Mouse (Mus musculus): ENCODE results near the gene Garnl3. TPM values are rescaled to one million over a fixed set of nuclear protein-coding genes. Genes with fewer than 3 reads are reported as not detected.
"Not testable (repeated sequence)": the region's sequence is repeated elsewhere in the genome, so short reads cannot be mapped to it uniquely, and the experiment has no call there.

The Garnl3 gene
- polyA plus RNA-seq, 1 experiment from 2014 or later, result 75.8 TPM

DNA sequence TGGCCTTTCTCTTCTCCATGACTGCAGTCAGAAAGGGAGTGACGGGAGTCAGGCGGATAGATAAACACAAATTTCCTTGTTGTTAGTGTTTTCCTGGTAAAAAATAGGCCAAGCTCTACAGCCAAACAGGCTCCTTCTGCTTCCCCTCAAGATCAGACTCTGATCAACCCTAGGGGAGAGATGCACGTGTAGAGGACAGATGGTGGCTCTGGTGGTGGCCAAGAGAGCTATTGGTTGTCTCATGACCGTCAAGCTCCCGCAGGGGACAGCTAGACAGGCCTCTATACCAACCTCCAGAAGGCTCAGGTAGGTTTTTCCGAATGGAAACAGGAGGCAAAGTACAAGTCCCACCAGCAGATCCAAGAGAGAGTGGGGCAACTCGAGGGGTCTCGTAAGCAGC lies 30.9 kb downstream of the Garnl3 start:
- no peaks in the 10 kb centered on the region for H3K4me1 ChIP-seq (ENCODE audit: control insufficient read depth, insufficient read depth, low read length)
- no peak overlapping the region for H3K4me2 ChIP-seq (ENCODE audit: low read length)
- no peak overlapping the region for H3K4me3 ChIP-seq (ENCODE audit: low read depth, low read length)
- no peaks in the 10 kb centered on the region for H3K27me3 ChIP-seq (ENCODE audit: control insufficient read depth, insufficient read depth, low read depth, low read length)
- no peaks in the 10 kb centered on the region for H3K36me3 ChIP-seq (ENCODE audit: control insufficient read depth, insufficient read depth, low read length)
- ATAC-seq, result no peak
- no peak overlapping the region for H3K9ac ChIP-seq (ENCODE audit: low read depth, low read length)
- no peaks in the 10 kb centered on the region for H3K9me3 ChIP-seq (replicated peaks; ENCODE audit: control insufficient read depth, low read length, poor library complexity, severe bottlenecking)
- WGBS, result 78% methylated on average over 8 of the region's 8 CpGs
- H3K27ac ChIP-seq (ENCODE audit: low read length), result no peak overlapping the region

DNA sequence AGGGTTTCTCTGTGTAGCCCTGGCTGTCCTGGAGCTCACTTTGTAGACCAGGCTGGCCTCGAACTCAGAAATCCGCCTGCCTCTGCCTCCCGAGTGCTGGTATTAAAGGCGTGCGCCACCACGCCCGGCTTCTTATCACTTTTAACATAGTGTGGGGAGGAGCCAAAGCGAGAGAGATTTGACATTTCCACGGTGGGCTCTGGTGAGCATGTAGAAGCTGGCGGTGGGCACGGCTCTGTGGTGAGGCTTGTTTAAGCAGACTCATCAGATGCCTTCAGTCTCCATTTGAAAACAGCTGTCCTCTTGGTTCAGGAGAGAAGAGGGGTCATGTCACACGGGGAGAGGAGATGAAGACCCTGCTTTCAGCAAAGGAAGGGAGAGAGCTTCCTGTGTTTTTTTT lies 34.1 kb downstream of the Garnl3 start:
- not testable (repeated sequence) for H3K4me1 ChIP-seq (ENCODE audit: control insufficient read depth, insufficient read depth, low read length); H3K27ac ChIP-seq (ENCODE audit: low read length); H3K4me3 ChIP-seq (ENCODE audit: low read depth, low read length); H3K4me2 ChIP-seq (ENCODE audit: low read length); H3K9ac ChIP-seq (ENCODE audit: low read depth, low read length); H3K27me3 ChIP-seq (ENCODE audit: control insufficient read depth, insufficient read depth, low read depth, low read length); H3K9me3 ChIP-seq (replicated peaks; ENCODE audit: control insufficient read depth, low read length, poor library complexity, severe bottlenecking); ATAC-seq; H3K36me3 ChIP-seq (ENCODE audit: control insufficient read depth, insufficient read depth, low read length)
- 91% methylated on average over 11 of the region's 12 CpGs for WGBS

DNA sequence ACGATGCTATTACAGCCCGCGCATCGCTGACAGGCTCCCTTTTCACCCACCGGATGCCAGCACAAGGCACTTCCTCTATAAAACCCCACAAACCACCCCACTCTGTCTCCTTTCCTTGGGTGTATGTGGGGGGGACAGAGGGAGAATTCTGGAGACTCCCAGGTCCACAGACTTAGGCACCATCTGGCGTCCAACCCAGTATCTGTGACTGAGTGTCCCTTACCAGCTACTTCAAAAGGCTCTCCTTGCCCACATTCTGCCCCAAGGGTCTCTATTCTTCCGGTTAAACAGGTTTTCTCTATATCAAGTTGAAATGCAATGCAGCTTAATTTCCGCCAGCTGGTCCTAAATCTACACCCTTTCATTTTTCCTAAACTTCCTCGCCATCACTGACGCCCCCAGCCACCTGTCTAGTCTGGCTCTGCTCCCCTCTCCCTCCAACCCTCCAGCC lies 36.2 kb downstream of the Garnl3 start:
- no peak overlapping the region for H3K27ac ChIP-seq (ENCODE audit: low read length)
- no peak for ATAC-seq
- WGBS, result 72% methylated on average over 10 of the region's 10 CpGs
- H3K27me3 ChIP-seq (ENCODE audit: control insufficient read depth, insufficient read depth, low read depth, low read length), result no peaks in the 10 kb centered on the region
- no peaks in the 10 kb centered on the region for H3K9me3 ChIP-seq (replicated peaks; ENCODE audit: control insufficient read depth, low read length, poor library complexity, severe bottlenecking)
- no peak overlapping the region for H3K4me2 ChIP-seq (ENCODE audit: low read length)
- no peak overlapping the region for H3K9ac ChIP-seq (ENCODE audit: low read depth, low read length)
- no peaks in the 10 kb centered on the region for H3K4me1 ChIP-seq (ENCODE audit: control insufficient read depth, insufficient read depth, low read length)
- no peaks in the 10 kb centered on the region for H3K36me3 ChIP-seq (ENCODE audit: control insufficient read depth, insufficient read depth, low read length)
- H3K4me3 ChIP-seq (ENCODE audit: low read depth, low read length), result no peak overlapping the region

DNA sequence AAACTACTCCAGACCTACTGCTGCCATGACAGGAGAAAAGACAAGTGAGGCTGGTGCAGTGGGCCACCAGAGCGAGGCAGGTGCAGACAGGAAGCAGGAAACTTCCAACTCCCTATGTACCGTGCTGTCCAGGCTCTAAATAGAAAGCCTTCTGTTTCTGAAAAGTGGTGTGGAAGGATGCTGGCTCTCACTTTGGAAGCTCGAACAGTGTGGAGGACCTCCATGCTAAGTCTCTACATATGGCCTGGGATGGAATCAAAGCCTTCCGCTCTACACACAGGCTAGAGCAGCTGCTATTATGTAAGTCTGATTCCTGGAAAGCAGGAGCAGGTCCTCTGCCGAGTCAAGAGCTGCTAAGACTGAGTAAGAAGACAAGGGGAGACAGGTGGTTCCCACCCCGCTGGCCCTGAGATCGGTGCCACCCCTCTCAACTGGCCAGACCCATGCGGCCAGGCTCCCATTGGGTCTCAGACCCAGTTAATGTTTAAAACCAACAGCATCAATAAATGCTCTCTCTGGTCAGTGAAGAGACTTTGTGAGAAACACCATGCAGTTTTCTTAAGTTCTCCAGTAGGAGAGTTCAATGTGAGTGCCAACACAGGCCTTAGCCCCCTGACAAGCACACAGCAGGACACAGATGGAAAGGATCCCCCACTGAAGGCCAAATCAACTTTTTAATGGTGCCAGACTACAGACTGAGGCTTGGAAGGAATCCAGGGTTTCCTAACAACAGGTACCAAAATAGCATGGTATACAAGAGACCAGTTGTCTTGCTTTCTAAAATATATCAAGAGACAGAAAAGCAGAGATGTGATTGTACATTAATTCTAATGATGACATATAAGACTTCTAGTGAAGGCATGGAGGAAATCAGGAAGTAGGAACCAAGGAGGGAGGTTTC lies 40.6 kb downstream of the Garnl3 start:
- Histone ChIP-seq H3K27me3 (ENCODE audit: control insufficient read depth, insufficient read depth, low read depth, low read length) (no peaks in the 10 kb centered on the region), H3K4me2 (ENCODE audit: low read length) (no peak overlapping the region), H3K4me3 (ENCODE audit: low read depth, low read length) (no peak overlapping the region), H3K27ac (ENCODE audit: low read length) (no peak overlapping the region), H3K4me1 (ENCODE audit: control insufficient read depth, insufficient read depth, low read length) (peaks cover 5% of the 10 kb centered on the region), H3K9ac (ENCODE audit: low read depth, low read length) (no peak overlapping the region), H3K9me3 (replicated peaks; ENCODE audit: control insufficient read depth, low read length, poor library complexity, severe bottlenecking) (no peaks in the 10 kb centered on the region), H3K36me3 (ENCODE audit: control insufficient read depth, insufficient read depth, low read length) (no peaks in the 10 kb centered on the region)
- 93% methylated on average over 8 of the region's 8 CpGs for WGBS
- no peak for ATAC-seq

DNA sequence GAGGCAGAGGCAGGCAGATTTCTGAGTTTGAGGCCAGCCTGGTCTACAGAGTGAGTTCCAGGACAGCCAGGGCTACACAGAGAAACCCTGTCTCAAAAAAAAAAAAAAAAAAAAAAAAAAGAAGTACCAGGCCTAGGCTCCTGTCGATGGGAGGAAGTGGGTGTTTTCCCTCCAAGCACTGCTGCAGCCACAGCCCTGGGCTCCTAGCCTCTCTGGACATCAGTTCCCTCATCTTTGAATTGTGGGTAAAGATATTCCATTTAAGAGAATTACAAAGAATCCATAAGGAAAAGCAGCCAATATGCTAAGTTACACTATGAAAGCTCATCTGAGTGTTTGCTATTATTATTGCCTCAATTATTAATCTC lies 41.4 kb downstream of the Garnl3 start:
- H3K36me3 ChIP-seq (ENCODE audit: control insufficient read depth, insufficient read depth, low read length); H3K4me3 ChIP-seq (ENCODE audit: low read depth, low read length); H3K4me1 ChIP-seq (ENCODE audit: control insufficient read depth, insufficient read depth, low read length); H3K9ac ChIP-seq (ENCODE audit: low read depth, low read length); H3K9me3 ChIP-seq (replicated peaks; ENCODE audit: control insufficient read depth, low read length, poor library complexity, severe bottlenecking); H3K4me2 ChIP-seq (ENCODE audit: low read length); ATAC-seq; H3K27me3 ChIP-seq (ENCODE audit: control insufficient read depth, insufficient read depth, low read depth, low read length); H3K27ac ChIP-seq (ENCODE audit: low read length): not testable (repeated sequence)
- 79% methylated on average over 1 of the region's 1 CpGs for WGBS

DNA sequence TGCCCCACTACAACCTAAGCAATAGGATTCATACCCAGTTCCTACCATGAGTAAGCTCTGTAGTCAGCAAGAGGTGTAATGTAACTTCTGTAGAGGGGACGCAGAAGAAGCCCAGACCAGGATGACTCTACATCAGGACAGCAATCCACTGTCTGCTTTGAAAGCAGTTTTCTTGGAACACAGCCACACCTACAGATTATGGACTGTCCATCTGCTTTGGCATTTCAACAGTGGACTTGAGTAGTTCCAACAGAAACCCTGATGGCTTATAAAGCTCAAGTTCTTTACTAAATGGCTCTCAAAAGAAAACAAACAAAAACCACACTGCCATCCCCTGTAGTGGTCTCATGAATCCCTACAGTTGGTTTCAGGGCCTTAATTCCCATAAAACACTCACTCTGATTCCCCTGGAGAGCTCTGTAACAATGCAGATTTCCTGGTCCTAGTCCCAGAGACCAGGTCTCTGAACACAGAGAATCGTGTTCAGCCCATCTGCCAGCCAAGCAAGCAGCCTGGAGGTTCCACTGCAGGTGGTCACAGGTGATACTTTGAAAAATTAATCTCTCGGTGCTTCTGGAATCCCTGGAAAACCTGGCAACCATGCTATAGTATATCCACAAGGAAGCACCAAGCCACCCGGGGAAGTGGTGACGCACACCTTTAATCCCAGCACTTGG lies 42.0 kb downstream of the Garnl3 start:
- no peak for ATAC-seq
- Histone ChIP-seq H3K36me3 (ENCODE audit: control insufficient read depth, insufficient read depth, low read length) (no peaks in the 10 kb centered on the region), H3K4me2 (ENCODE audit: low read length) (no peak overlapping the region), H3K4me3 (ENCODE audit: low read depth, low read length) (no peak overlapping the region), H3K9ac (ENCODE audit: low read depth, low read length) (no peak overlapping the region), H3K27me3 (ENCODE audit: control insufficient read depth, insufficient read depth, low read depth, low read length) (no peaks in the 10 kb centered on the region), H3K27ac (ENCODE audit: low read length) (no peak overlapping the region), H3K4me1 (ENCODE audit: control insufficient read depth, insufficient read depth, low read length) (peaks cover 8% of the 10 kb centered on the region), H3K9me3 (replicated peaks; ENCODE audit: control insufficient read depth, low read length, poor library complexity, severe bottlenecking) (no peaks in the 10 kb centered on the region)
- WGBS, result 84% methylated on average over 5 of the region's 5 CpGs

DNA sequence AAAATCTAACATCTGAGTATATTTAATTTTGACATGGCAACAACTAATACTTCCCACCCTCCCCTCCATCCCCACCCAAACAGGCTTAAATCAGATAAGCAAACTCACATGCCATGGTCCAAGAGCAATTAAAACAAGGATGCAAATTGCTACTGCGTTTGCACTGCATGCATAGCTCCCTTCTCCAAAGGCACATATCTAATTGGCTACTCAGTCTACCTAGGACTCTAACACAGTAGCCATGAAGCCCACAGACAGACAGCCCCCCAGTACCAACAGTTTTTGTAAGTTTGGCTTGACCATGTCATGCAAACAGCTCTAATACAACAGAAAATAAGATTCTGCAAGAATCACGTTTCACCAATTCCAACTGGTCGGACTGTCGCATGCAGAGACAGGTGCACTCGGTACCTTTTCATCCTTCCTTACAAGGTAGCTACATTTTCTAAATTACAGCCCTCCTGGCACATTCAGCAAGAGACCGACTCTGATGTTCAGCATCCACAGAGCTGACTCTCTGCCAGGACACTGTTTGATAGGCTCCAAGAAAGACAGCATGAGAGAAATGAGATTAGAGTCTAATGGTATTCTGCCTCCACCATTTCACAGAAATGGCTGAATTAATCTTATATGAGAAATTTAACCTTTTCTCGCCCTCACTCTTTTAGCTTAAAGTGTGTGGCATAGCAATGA lies 44.6 kb downstream of the Garnl3 start:
- peak overlapping the region; percentile 46 for H3K4me2 ChIP-seq (ENCODE audit: low read length)
- H3K4me1 ChIP-seq (ENCODE audit: control insufficient read depth, insufficient read depth, low read length), result peaks cover 11% of the 10 kb centered on the region
- 57% methylated on average over 7 of the region's 7 CpGs for WGBS
- 0 out of 2 replicates have a peak overlapping the region, but pooled peaks have one; percentile 15 for H3K9ac ChIP-seq (ENCODE audit: low read depth, low read length)
- no peaks in the 10 kb centered on the region for H3K27me3 ChIP-seq (ENCODE audit: control insufficient read depth, insufficient read depth, low read depth, low read length)
- 0 out of 2 replicates have a peak, but pooled peaks have one; percentile 57 for ATAC-seq
- no peaks in the 10 kb centered on the region for H3K9me3 ChIP-seq (replicated peaks; ENCODE audit: control insufficient read depth, low read length, poor library complexity, severe bottlenecking)
- H3K27ac ChIP-seq (ENCODE audit: low read length), result peak overlapping the region; percentile 65
- H3K36me3 ChIP-seq (ENCODE audit: control insufficient read depth, insufficient read depth, low read length), result no peaks in the 10 kb centered on the region
- H3K4me3 ChIP-seq (ENCODE audit: low read depth, low read length), result peak overlapping the region; percentile 24

DNA sequence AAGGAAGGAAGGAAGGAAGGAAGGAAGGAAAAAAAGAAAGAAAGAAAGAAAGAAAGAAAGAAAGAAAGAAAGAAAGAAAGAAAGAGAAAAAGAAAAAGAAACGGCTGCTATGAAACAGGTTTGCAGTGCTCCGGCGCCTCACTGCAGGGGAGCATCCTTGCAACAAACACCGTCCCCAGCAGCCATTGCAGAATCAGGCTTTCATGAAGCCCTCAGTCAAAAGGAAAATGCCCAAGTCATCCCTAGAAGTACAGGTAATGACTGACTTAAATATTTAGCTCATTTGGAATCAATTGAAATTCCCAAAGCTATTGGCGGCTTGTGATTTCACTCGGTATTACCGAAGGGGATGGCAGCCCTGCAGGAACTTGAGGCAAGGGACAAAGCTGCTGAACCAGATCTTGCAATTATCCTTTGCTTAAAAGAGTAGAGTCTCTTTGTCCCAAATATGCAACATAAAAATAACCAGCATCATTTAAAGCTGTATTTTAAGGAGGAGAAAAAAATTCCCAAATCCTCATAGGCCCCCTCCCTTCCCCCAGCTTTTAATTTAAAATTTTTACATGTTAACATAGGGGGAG lies 45.3 kb downstream of the Garnl3 start:
- peak overlapping the region; percentile 3; the same call in 1 of the 2 replicates for H3K9ac ChIP-seq (ENCODE audit: low read depth, low read length)
- no peak for ATAC-seq
- peak overlapping the region; percentile 15 for H3K4me3 ChIP-seq (ENCODE audit: low read depth, low read length)
- peak overlapping the region; percentile 65 for H3K27ac ChIP-seq (ENCODE audit: low read length)
- H3K4me2 ChIP-seq (ENCODE audit: low read length), result peak overlapping the region; percentile 46
- no peaks in the 10 kb centered on the region for H3K36me3 ChIP-seq (ENCODE audit: control insufficient read depth, insufficient read depth, low read length)
- 20% methylated on average over 7 of the region's 7 CpGs for WGBS
- peaks cover 11% of the 10 kb centered on the region for H3K4me1 ChIP-seq (ENCODE audit: control insufficient read depth, insufficient read depth, low read length)
- H3K9me3 ChIP-seq (replicated peaks; ENCODE audit: control insufficient read depth, low read length, poor library complexity, severe bottlenecking), result no peaks in the 10 kb centered on the region
- no peaks in the 10 kb centered on the region for H3K27me3 ChIP-seq (ENCODE audit: control insufficient read depth, insufficient read depth, low read depth, low read length)
